Mouse (Mus musculus) right cerebral cortex, postnatal 4 days (tissue): ENCODE results near the gene Tex44.
A peak's percentile ranks its signal among the peaks of the same experiment; 100 is the strongest.

ENCODE experiments used
- DNase-seq: peaks from one replicate; pipeline ENCODE4 v3.0.0-alpha.2; 2022

Tex44 gene

DNA sequence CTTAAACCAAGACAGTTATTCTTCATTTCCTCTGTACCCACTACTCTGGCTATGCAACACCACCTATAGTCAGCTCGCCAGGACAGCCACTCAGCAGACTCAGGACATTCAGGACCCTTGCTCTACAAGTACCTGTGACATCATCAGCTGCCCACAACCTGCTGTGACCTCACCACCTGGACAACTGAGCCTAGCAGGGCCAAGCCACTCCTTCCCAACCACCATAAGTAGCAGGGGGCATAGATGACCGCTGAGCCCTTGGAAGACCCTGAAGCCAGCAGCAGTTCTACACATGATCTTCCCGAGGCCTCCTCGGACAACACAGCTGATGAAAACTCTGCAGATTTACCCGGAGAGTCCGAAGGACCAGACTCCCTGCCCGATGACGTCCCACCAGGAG, at the start of gene Tex44, which contains the start of gene Nmur1:
Gene Tex44, plus strand, starts transcription at position 202 of the 400 bp plus-strand sequence.
Gene Nmur1, minus strand, starts transcription at position 101 of the 400 bp plus-strand sequence.
- no peak for DNase-seq

DNA sequence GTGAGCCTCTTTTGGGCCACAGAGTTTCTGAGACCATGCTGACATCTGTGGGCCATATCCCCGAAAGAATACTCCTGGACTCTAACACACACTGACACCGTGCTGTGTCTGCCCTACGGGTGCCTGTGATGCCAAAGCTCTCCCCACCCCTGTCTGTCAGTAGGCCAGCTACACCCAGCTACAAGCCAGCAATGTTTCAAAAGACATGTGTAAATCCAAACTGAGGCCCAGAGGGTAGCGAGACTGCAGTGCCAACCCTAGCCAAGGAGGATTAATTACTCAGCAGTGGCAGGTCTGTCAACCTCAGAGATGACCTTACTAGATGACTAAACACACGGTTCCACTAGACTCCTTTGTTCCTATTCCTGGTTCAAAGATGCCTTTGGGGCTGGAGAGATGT, 49.8 kb upstream of the Tex44 start:
- no peak for DNase-seq

DNA sequence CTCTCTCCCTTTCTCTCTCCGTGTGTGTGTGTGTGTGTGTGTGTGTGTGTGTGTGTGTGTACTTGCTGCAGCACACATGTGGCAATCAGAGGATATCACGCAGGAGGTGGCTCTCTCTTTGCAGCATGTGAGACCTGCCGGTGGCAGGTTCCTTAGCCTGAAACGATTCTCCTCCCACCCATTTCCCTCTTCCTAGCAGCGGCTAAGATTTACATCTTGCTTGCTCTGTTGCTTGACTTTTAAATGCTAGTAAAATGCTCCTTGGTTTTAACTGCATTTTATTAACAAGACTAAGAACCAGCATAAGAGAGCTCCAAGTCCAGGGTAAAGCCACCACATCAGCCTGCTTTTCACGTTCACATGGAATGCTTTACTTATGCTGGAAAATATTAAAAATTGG, 47.5 kb upstream of the Tex44 start:
- DNase-seq = no peak

DNA sequence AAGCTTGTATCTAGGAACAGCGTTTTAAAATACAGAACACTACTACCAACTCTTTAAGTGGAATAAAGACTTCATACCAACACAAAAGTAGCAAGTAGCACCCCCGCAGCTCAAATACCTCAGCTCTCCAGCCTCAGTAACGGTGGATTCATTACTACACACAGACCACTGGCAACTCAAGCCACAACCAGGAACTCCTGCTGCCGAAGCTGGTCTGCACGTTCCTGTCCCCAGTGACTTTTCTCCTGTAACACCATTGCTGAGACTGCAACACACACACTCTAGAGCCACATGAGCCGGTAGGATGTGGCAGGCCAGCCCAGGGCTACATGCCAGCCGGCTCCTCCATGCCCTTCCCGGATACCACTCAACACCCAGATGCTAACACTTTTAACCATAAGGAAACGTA, 47.0 kb upstream of the Tex44 start:
- DNase-seq = peak; percentile 17

DNA sequence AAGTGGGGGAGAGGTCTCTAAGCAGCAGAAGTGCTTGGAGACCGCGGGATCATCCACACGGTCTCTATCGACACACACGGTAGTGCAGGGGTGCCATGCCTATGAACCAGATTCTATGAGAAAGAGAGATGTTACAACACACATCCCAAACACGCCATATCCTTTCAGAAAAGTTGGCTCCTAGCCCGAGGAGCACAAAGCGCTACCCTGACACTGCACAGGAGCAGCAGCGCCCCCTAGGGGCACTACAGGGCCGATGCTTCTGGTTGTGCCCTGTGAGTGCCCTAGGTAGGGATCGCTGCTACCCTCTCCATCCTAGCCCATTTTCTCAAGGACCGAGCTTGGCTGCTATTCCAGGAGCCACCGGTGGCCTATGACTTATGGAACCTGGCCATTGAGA, 45.1 kb upstream of the Tex44 start:
- peak; percentile 24 for DNase-seq

DNA sequence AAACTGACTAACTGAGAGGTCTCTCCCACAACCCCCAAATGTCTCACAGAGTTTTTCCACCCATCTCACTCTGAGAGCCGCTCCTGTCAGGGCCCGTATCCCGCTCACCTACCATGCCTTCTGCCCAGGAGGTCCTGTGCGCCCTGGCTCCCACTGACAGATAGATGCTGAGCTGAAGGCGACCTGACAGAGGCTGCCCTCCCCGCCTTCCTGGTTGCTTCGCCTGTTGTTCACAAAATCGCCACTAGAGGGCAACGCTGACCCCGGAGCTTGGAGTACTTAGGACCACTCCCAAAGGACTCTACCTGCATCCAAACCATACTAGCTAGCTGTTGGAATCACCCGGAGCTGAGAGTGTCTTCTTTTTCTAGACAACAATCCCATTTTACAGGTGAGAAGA, 36.9 kb upstream of the Tex44 start:
- DNase-seq = peak; percentile 82

DNA sequence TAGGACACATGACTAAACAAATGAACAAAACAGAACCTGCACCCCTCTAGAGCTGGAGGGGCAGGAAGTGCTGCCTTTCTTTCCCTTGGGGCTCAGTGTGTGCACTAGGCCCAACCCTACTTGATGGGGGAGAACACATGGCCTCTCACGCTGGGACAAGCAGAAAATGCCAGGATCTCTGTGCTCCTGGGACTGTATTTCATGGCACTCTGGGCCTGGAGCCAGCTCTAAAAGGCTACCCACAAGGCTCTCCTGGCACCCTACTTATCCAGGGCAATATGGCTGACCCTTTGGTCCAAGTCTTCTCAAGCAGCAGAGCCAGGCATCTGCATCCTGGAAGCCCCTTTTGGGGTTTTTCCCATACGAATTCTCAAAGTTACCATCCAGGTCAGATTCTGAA, 34.7 kb upstream of the Tex44 start:
- no peak for DNase-seq

DNA sequence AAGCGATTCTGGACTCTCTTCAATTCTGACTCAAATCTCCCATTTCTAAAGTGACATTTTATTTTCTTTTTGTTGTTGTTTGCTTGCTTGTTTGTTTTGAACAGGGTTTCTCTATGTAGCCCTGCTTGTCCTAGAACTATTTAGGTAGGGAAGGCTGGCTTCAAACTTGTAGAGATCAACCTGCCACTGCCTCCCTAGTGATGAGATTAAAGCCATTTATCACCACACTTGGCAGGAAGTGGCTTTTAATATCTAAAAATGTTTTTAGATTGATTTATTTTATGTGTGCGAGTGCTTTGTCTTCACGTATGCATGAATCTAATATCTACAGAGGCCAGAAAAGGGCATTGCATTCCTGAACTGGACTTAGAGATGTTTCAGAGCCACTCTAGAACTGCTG, 32.9 kb upstream of the Tex44 start:
- no peak for DNase-seq

DNA sequence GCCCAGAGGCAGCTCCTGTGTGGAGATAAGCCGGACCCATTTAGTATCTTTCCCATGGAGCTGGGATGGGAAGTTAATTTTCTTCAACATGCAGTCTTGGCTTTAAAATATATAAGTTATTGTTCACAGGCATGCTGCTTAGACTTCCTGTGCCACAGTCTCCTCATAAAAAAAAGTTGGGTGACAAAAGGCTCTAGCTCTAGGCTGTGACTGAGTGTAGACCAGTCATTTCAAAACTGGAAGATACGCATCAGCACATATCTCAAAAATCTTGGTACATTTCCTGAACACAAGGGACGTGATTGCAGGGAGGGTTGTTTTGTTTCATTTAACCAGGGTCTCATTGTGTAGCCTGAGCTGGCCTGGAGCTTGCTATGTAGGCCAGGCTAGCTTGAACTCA, 31.9 kb upstream of the Tex44 start:
- no peak for DNase-seq

DNA sequence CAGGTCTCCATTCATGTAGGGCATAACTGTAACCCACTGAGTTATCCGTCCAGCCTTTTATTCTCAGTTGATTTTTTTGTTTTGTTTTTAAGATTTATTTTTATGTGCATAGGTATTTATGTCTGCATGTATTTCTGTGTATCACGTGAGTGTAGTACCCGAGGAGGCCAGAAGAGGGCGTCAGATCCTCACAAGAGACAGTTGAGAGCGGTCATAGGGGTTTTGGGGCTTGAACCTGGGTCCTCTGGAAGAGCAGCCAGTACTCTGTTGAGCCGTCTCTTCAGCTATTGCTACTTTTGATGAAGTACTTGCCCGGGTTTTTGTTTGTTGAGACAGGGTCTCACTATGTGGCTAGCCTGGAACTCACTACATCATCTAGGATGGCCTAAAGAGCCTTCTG, 30.2 kb upstream of the Tex44 start:
- DNase-seq = no peak

DNA sequence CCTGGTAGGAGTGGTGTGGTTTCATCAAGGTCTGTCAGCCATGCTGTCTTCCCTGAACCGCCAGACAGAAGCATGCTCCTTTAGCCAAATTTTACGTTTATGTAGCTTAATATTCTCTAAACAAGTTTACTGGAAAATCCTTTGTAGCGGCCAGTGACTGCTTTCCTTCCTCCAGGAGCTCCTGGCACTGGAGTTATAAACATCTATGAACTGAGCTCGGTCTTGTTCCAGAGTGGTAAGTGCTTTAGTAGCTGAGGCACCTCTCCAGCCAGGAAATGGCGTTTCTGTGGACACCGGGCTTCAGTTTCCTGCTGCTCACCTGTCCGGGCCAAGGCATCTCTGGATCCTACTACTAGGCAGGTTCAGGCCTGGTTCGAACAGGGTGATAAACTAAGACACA, 28.5 kb upstream of the Tex44 start:
- no peak for DNase-seq

DNA sequence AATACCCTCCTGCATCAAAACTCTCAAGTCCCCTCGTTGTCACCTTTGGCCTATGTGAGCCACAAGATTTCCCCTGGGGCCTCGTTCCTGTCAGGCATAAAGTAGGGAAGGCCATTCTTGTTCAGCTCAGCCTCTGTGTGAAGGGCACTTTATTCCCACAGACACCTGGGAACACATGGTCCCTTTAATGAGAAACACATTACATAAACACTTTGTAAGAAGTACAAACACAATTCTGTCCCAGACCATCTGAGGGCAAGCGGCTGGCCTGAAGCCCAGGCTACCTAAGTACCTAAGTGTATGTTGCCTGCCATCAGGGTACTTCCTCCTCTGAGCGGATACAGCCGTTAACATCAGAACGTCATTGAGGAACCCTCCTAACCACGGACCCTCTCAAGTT, 27.9 kb upstream of the Tex44 start:
- no peak for DNase-seq

DNA sequence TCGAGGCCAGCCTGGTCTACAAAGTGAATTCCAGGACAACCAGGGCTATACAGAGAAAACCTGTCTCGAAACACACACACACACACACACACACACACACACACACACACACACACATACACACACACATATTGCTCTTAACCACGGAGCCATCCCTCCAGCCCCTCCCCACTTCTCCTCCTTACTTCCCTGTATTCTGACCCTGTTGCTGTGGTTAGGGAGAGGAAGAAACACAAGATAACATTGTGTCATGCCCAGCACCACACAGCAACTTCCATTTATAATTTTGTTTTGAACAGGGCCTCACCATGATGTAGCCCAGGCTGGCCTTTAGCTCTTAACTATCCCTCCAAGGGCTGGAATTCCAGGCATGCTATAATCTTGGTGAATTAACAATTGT, 26.8 kb upstream of the Tex44 start:
- DNase-seq = no peak

DNA sequence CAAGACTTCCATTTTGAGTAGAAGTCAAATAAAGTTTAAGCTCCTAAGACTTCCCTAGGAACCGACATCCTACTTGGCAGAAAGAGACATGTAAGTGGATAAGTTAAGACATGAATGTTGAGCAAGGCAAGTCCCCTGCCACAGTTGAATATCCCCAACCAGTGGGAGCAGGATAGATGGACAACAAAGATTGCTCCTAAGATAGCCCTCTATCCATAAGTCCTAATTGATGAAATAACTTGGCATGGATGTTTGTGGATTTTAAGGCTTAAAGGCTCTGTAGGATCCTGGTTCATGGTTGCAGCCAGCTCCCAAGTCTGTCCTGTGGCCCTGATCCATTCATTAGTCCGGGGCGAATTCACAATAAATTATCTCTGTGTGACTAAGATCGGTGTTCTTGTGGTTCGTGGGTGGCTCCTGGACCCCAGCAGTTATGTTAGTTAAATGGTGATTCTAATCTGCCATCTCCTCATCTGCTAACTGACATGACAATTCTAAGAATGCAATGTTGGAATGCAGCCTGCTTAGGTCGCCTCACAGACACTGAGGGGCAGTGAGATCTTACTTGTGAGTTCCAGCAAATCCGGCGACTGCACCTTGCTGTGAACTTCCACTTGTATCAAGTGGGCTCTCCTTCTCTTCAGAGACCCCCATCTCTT, 25.9 kb upstream of the Tex44 start:
- no peak for DNase-seq

DNA sequence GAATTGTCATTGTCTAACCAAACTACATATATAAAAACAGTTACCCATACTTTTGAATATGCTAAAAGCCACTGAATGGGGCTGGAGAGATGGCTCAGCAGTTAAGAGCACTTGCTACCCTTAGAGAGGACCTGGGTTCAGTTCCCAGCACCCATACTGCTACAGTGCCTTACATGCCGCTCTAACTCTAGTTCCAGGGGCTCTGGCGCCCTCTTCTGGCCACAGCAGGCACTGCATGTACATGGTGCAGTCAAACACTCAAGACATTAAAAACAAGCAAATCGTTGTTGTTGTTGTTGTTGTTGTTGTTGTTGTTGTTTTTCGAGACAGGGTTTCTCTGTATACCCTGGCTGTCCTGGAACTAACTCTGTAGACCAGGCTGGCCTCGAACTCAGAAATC, 21.3 kb upstream of the Tex44 start:
- no peak for DNase-seq

DNA sequence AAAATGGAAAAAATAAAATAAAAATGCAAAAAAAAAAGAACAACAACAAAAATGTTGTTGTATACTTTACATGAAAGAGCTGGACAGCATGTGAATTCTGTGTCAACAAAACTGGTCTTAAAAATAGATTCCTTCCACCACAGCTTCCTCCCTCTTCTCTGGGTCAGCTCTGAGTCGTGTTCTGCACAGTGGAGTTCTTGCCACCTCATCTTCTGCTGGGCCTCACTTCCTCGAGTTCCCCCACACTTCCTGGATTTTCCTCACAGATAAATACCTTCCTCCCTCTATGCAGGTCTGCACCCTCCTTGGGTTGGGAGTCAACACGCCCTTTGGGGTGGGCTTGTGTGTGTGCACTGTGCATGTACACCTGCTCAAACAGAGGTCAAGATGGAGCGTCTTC, 19.8 kb upstream of the Tex44 start:
- no peak for DNase-seq

DNA sequence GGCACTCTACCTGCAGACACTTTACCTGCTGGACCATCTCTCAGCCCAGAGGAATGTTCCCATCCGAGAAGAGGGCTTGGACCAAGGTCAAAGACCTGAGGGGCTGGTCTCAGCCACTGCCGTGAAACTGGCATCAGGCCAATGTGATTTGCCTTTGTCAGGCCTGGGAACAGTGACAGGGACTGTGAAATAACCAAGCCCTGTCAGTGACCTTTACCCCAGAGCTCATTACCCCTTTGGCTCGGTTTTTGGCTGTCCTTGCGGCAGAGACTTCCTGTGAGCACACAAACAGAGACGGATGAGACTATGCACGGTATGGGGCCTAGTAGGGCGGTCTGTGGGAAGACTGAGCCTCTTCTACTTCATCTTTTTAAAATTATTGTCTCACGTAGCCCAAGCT, 19.2 kb upstream of the Tex44 start:
- DNase-seq = no peak

DNA sequence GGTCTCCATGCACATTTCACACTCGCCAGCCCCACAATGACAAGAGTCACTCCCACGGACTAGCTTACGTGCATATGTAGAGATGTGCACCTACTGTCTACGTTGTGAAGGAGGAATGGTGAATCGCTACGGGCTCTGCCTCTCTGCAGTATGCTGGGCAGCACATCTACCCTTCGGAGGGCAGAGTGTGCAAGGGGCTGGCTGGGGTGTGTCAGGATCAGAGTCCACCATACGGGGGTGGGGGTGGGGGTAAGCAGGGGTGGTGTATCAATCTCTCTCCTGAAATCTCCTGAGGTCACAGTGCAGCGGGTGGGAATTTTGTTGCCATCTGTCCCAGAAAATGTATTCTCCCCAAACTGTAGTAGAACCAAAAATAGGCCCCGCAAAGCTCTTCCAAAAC, 17.6 kb upstream of the Tex44 start:
- no peak for DNase-seq

DNA sequence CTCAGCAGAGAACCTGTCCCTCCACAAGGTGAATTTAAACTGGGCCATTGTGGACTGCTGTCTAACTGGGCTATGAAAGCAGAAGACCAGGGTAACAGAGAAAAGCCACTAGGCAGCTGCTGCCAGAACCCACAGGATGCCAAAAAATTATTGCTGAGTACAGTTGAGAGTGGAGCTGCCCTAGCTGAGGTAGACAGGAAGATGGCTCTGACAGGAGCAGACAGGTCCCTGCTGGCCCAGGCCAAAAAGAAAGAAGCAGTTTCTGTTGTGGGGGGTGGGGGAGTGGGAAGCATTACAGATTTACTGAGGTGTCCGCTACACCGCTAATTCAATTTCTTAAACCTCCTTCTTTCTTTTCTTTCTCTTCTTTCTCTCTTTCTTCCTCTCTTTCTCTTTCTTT, 16.7 kb upstream of the Tex44 start:
- no peak for DNase-seq

DNA sequence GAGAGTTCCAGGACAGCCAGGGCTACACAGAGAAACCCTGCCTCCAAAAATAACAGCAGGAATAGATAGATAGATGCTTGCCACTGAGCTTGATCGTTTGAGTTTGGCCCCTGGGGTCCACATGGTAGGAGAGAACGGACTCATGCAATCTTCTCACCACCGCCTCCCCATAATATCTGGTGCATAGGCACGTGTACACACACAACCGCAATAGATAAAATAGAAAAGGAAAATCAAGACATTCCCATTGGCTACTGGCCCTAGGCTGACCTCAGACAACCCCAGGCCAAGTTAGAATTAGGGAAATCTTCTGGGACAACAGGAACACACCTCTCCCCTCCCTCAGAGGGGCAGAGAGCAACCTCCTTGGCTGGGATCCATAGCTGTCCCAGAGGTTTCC, 11.4 kb upstream of the Tex44 start:
- DNase-seq = no peak

DNA sequence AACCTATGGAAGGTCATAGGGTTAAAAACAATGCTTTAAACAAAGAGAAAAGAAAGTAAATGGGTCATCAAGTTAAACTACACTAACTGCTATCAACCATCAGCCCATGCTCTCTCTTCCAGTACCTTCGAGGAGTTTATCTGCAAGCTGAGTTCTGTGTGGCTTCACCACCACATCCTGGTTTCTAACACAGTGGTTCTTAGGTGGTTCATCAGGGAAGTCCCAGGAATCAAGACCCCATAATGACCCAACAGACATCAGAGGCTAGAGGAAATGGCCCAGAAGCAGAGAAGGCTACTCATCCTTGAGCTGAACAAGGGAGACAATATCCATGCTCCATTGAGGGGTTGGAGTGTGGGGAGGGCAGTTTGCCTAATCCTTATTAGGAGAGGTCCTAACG, 11.0 kb upstream of the Tex44 start:
- DNase-seq = no peak

DNA sequence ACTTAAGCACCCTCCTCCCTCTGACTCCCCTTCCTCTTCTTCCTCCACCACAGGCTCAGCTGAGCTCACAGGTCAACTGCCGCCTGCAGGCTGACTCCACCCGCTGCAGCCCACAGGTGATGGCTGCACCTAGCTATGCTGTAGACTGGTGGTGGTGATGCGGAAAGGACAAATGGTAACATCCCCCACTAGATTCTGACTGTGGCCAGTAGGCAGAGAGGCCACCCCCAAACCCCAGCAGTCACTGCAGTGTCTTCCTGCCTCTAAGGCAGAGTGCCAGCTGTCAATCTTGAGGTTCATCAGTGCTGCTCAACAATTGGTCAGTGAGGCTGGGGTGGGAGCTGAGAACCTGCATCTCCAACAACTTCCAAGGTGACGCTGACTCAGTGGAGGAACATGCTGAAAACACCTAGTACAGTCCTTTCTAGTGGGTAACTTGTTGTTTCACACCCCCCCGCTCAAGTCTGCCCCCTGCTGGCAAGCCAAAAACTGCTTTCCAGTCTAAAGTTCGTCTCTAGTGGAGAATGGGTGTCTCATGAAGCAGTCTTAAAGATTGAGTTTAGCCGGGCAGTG, 10.4 kb upstream of the Tex44 start:
- no peak for DNase-seq

DNA sequence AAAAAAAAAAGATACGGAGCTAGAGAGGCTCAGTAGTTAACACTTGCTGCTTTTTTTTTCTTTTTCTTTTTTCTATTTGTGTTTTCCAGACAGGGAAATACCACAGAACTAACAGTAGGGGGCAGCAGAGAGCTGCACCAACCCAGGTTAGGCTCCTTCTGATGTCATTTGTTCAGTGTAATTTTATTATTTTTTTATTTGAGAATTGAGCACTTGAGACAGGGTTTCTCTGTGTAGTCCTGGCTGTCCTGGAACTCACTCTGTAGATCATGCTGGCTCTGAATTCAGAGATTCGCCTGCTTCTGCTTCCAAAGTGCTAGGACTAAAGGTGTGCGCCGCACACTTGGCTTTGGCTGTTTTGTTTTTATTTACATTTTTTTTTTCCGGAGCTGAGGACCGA, 9.8 kb upstream of the Tex44 start:
- no peak for DNase-seq

DNA sequence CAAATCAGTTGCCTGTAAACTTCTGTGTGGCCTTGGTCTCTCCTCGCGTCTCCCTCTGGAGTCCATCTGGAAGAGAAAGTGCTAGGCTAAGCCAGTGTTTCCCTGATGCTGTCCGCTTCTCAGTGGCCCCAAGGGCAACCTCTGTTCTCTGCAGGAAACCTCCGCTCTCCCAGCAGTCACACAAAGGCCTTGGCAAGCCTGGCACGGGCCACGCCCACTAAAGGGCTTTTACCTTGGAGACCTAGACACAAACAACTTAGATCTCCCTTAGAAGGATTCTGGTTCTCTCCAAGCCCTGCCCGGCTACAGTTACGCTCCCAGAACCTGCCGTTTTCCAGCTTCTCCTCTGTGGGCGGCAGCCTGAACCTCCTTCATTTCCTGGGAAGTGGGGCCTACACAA, 5.1 kb upstream of the Tex44 start:
- DNase-seq = no peak

DNA sequence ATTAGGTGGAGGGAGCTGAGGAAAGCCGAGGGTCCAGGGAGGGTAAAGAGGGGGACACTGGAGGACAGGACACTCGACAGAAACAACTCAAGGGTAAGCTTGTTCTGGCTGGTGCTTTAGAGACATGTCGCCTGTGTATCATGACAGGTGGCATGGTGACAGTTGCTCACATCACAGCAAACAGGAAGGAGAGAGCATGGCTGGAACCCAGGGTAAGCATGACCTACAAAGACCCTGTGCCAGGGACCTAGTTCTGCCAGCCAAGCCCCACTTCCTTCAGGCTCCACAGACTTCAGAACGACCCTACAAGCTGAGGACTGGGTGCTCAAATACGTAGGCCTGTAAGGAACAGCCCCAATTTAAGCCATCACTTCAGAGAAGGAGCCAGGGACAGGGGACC, 2.2 kb upstream of the Tex44 start:
- DNase-seq = no peak
